Mouse (Mus musculus) embryonic facial prominence, embryonic 12.5 days (tissue): ENCODE results near the gene Polg2. TPM values are rescaled to one million over a fixed set of nuclear protein-coding genes. Genes with fewer than 3 reads are reported as not detected.
"Not testable (repeated sequence)": the region's sequence is repeated elsewhere in the genome, so short reads cannot be mapped to it uniquely, and the experiment has no call there.

Experiments
- ATAC-seq: fragments of 200-750 bp; cut with Nextera tagmentation; 2 replicates; pipeline ENCODE4 v1.8.0; 2017; ENCODE audit not compliant: insufficient number of reproducible peaks, insufficient read depth, low FRiP score, low TSS enrichment
- H3K27ac ChIP-seq: fragments of 300-500 bp; sonication (generic); 2 replicates; pipeline ENCODE4 v1.5.1; 2016; ENCODE audit warnings: mild to moderate bottlenecking
- H3K27me3 ChIP-seq: fragments of 300-500 bp; sonication (generic); 2 replicates; pipeline ENCODE4 v1.6.1; 2016; ENCODE audit warnings: mild to moderate bottlenecking, moderate library complexity
- H3K36me3 ChIP-seq: fragments of 300-500 bp; sonication (generic); 2 replicates; pipeline ENCODE4 v1.6.1; 2016; ENCODE audit warnings: mild to moderate bottlenecking
- H3K4me1 ChIP-seq: fragments of 300-500 bp; sonication (generic); 2 replicates; pipeline ENCODE4 v1.6.1; 2016
- H3K4me2 ChIP-seq: fragments of 300-500 bp; sonication (generic); replicated peaks from 2 replicates; pipeline ENCODE4 v1.6.1; 2016; ENCODE audit warnings: mild to moderate bottlenecking, moderate library complexity
- H3K4me3 ChIP-seq: fragments of 300-500 bp; sonication (generic); 2 replicates; pipeline ENCODE4 v1.5.1; 2016; ENCODE audit warnings: mild to moderate bottlenecking
- H3K9ac ChIP-seq: fragments of 300-500 bp; sonication (generic); 2 replicates; pipeline ENCODE4 v1.6.1; 2016; ENCODE audit warnings: mild to moderate bottlenecking, moderate library complexity
- H3K9me3 ChIP-seq: fragments of 300-500 bp; sonication (generic); 2 replicates; pipeline ENCODE4 v1.6.1; 2016; ENCODE audit warnings: mild to moderate bottlenecking, moderate library complexity
- WGBS: fragments of 180-500 bp; shearing (Covaris S2); methylation state at CpG from one replicate; pipeline ENCODE4 v1.1.7; 2016; 5-methylcytosine and 5-hydroxymethylcytosine counted together
- polyA plus RNA-seq: library from polyadenylated mRNA; unstranded; fragments of >200 nt; fragmentation: Nextera tagmentation; extraction: Ambion mirVana; gene quantifications from 2 replicates; pipeline ENCODE4 v1.2.1, GENCODE M21; 2016

The Polg2 gene
- polyA plus RNA-seq, 1 experiment from 2014 or later, result 14.3 TPM

GRCm38 (mm10) chr11:106759028-106759427, 20.3 kb downstream of the Polg2 start:
- Histone ChIP-seq H3K4me3 (no peak overlapping the region), H3K9me3 (no peaks in the 10 kb centered on the region), H3K9ac (no peak overlapping the region), H3K27ac (no peak overlapping the region), H3K4me1 (peaks cover 18% of the 10 kb centered on the region), H3K27me3 (no peaks in the 10 kb centered on the region), H3K4me2 (no peak overlapping the region), H3K36me3 (no peaks in the 10 kb centered on the region)
- 98% methylated on average over 3 of the region's 3 CpGs for WGBS
- no peak for ATAC-seq

GRCm38 (mm10) chr11:106755583-106755982, 23.8 kb downstream of the Polg2 start:
- WGBS, result 56% methylated on average over 5 of the region's 5 CpGs

GRCm38 (mm10) chr11:106753314-106753713, 26.0 kb downstream of the Polg2 start:
- 91% methylated on average over 6 of the region's 6 CpGs for WGBS
- Histone ChIP-seq H3K4me2 (no peak overlapping the region), H3K4me3 (no peak overlapping the region), H3K4me1 (no peaks in the 10 kb centered on the region), H3K9ac (no peak overlapping the region), H3K9me3 (no peaks in the 10 kb centered on the region), H3K36me3 (no peaks in the 10 kb centered on the region), H3K27me3 (no peaks in the 10 kb centered on the region), H3K27ac (no peak overlapping the region)
- ATAC-seq, result no peak

More at GRCm38 (mm10) chr11:106755583-106755982, 23.8 kb downstream of the Polg2 start:
- no peak overlapping the region for H3K4me2 ChIP-seq
- no peaks in the 10 kb centered on the region for H3K9me3 ChIP-seq
- H3K4me1 ChIP-seq, result no peaks in the 10 kb centered on the region
- no peaks in the 10 kb centered on the region for H3K27me3 ChIP-seq
- no peaks in the 10 kb centered on the region for H3K36me3 ChIP-seq
- no peak overlapping the region for H3K27ac ChIP-seq
- H3K9ac ChIP-seq, result no peak overlapping the region
- no peak overlapping the region for H3K4me3 ChIP-seq
- ATAC-seq, result no peak

- 88% methylated on average over 7 of the region's 7 CpGs for WGBS
- no peak for ATAC-seq
These were observed 27.2 kb downstream of the Polg2 start for GRCm38 (mm10) chr11:106752103-106752502.

GRCm38 (mm10) chr11:106751039-106752018, 28.0 kb downstream of the Polg2 start, which contains the start of gene Milr1:
TSS of gene Milr1 (plus strand) at chr11:106751226.
- H3K9ac ChIP-seq, result no peak within 1 kb of the TSS
- no peaks in the 10 kb centered on the region for H3K4me1 ChIP-seq
- no peak within 1 kb of the TSS for H3K27ac ChIP-seq
- H3K4me2 ChIP-seq, result no peak within 1 kb of the TSS
- no peaks in the 10 kb centered on the region for H3K36me3 ChIP-seq
- 83% methylated on average over 17 of the region's 17 CpGs for WGBS
- no peak within 1 kb of the TSS for H3K4me3 ChIP-seq
- 0 out of 2 replicates have a peak, but pooled peaks cover 2% of the 10 kb centered on the region for H3K9me3 ChIP-seq
- no peaks in the 10 kb centered on the region for H3K27me3 ChIP-seq
- ATAC-seq, result no peak

More at GRCm38 (mm10) chr11:106752103-106752502, 27.2 kb downstream of the Polg2 start:
- H3K9ac ChIP-seq, result no peak overlapping the region
- H3K9me3 ChIP-seq, result 0 out of 2 replicates have a peak, but pooled peaks cover 2% of the 10 kb centered on the region
- no peak overlapping the region for H3K4me2 ChIP-seq
- H3K36me3 ChIP-seq, result no peaks in the 10 kb centered on the region
- H3K4me3 ChIP-seq, result no peak overlapping the region
- H3K27ac ChIP-seq, result no peak overlapping the region
- H3K27me3 ChIP-seq, result no peaks in the 10 kb centered on the region
- no peaks in the 10 kb centered on the region for H3K4me1 ChIP-seq

GRCm38 (mm10) chr11:106750121-106750751, 29.1 kb downstream of the Polg2 start, which contains the start of gene Pecam1:
TSS of gene Pecam1 (minus strand) at chr11:106750628.
- Histone ChIP-seq H3K4me1 (no peaks in the 10 kb centered on the region), H3K27ac (no peak within 1 kb of the TSS), H3K4me3 (no peak within 1 kb of the TSS), H3K9ac (no peak within 1 kb of the TSS), H3K4me2 (no peak within 1 kb of the TSS), H3K27me3 (no peaks in the 10 kb centered on the region), H3K36me3 (no peaks in the 10 kb centered on the region), H3K9me3 (0 out of 2 replicates have a peak, but pooled peaks cover 2% of the 10 kb centered on the region)
- ATAC-seq, result no peak
- 89% methylated on average over 13 of the region's 13 CpGs for WGBS

- not testable (repeated sequence) for H3K4me2 ChIP-seq, H3K27ac ChIP-seq, H3K36me3 ChIP-seq, H3K27me3 ChIP-seq, H3K9ac ChIP-seq, H3K4me3 ChIP-seq, H3K9me3 ChIP-seq, ATAC-seq, H3K4me1 ChIP-seq
- WGBS, result 96% methylated on average over 7 of the region's 7 CpGs
These were observed 29.7 kb downstream of the Polg2 start for GRCm38 (mm10) chr11:106749557-106750120.

GRCm38 (mm10) chr11:106744949-106745348, 34.4 kb downstream of the Polg2 start:
- Histone ChIP-seq H3K9ac (no peak overlapping the region), H3K27me3 (no peaks in the 10 kb centered on the region), H3K4me3 (no peak overlapping the region), H3K4me2 (no peak overlapping the region), H3K36me3 (no peaks in the 10 kb centered on the region), H3K27ac (no peak overlapping the region), H3K9me3 (0 out of 2 replicates have a peak, but pooled peaks cover 2% of the 10 kb centered on the region), H3K4me1 (no peaks in the 10 kb centered on the region)
- no peak for ATAC-seq
- WGBS, result 90% methylated on average over 5 of the region's 5 CpGs

- 43% methylated on average over 6 of the region's 6 CpGs for WGBS
These were observed 36.9 kb downstream of the Polg2 start for GRCm38 (mm10) chr11:106742388-106742841.

GRCm38 (mm10) chr11:106741826-106742225, 37.5 kb downstream of the Polg2 start:
- Histone ChIP-seq H3K4me3 (no peak overlapping the region), H3K36me3 (no peaks in the 10 kb centered on the region), H3K9me3 (no peaks in the 10 kb centered on the region), H3K27ac (no peak overlapping the region), H3K4me1 (peaks cover 7% of the 10 kb centered on the region; the same call in 1 of the 2 replicates), H3K9ac (no peak overlapping the region), H3K4me2 (no peak overlapping the region), H3K27me3 (no peaks in the 10 kb centered on the region)
- no peak for ATAC-seq
- 93% methylated on average over 3 of the region's 3 CpGs for WGBS

More at GRCm38 (mm10) chr11:106742388-106742841, 36.9 kb downstream of the Polg2 start:
- Histone ChIP-seq H3K4me2 (no peak overlapping the region), H3K36me3 (no peaks in the 10 kb centered on the region), H3K9me3 (0 out of 2 replicates have a peak, but pooled peaks cover 2% of the 10 kb centered on the region), H3K9ac (no peak overlapping the region), H3K27ac (no peak overlapping the region), H3K27me3 (no peaks in the 10 kb centered on the region), H3K4me1 (peaks cover 2% of the 10 kb centered on the region; the same call in 1 of the 2 replicates), H3K4me3 (no peak overlapping the region)
- ATAC-seq, result no peak

GRCm38 (mm10) chr11:106741232-106741631, 38.1 kb downstream of the Polg2 start:
- no peak overlapping the region for H3K27ac ChIP-seq
- H3K4me1 ChIP-seq, result peaks cover 7% of the 10 kb centered on the region; the same call in 1 of the 2 replicates
- no peaks in the 10 kb centered on the region for H3K36me3 ChIP-seq
- WGBS, result 56% methylated on average over 6 of the region's 6 CpGs
- H3K4me3 ChIP-seq, result no peak overlapping the region
- H3K27me3 ChIP-seq, result no peaks in the 10 kb centered on the region
- H3K9ac ChIP-seq, result no peak overlapping the region
- H3K4me2 ChIP-seq, result no peak overlapping the region
- ATAC-seq, result no peak
- no peaks in the 10 kb centered on the region for H3K9me3 ChIP-seq
